Mouse (Mus musculus) CH12.LX (cell line): ENCODE results near the gene Mstn.

Source experiments
- CTCF ChIP-seq, 2 experiments: IDR thresholded peaks in 1 of 2; conservative IDR thresholded peaks in 1 of 2; 2 replicates each; pipeline ENCODE4 v1.5.1; 2011 to 2012; ENCODE audit warnings: low read depth in 2 of 2, low read length in 2 of 2, improper control_type of control experiment in 1 of 2, inconsistent platforms in 1 of 2, mild to moderate bottlenecking in 1 of 2, moderate library complexity in 1 of 2
- EP300 ChIP-seq: IDR thresholded peaks from 2 replicates; pipeline ENCODE4 v1.6.1; 2011; ENCODE audit warnings: low read length, improper control_type of control experiment
- MAX ChIP-seq: IDR thresholded peaks from 2 replicates; pipeline ENCODE4 v1.6.1; 2011; ENCODE audit warnings: low read length, improper control_type of control experiment
- POLR2A ChIP-seq: IDR thresholded peaks from 2 replicates; pipeline ENCODE4 v1.6.1; 2011; ENCODE audit warnings: low read depth, mild to moderate bottlenecking, improper control_type of control experiment, low read length
- RCOR1 ChIP-seq: conservative IDR thresholded peaks from 2 replicates; pipeline ENCODE4 v1.6.1; 2012; ENCODE audit warnings: low read depth, mild to moderate bottlenecking, inconsistent platforms, low read length, improper control_type of control experiment
- SMC3 ChIP-seq: IDR thresholded peaks from 2 replicates; pipeline ENCODE4 v1.6.1; 2011; ENCODE audit warnings: low read depth, low read length, improper control_type of control experiment
- TBP ChIP-seq: conservative IDR thresholded peaks from 2 replicates; pipeline ENCODE4 v1.6.1; 2011; ENCODE audit warnings: low read depth, low read length, improper control_type of control experiment
- UBTF ChIP-seq: IDR thresholded peaks from 2 replicates; pipeline ENCODE4 v1.6.1; 2012; ENCODE audit warnings: low read depth, mild to moderate bottlenecking, inconsistent platforms, low read length, improper control_type of control experiment, moderate library complexity
- USF1 ChIP-seq: IDR thresholded peaks from 2 replicates; pipeline ENCODE4 v1.6.1; 2014; ENCODE audit warnings: low read depth, mild to moderate bottlenecking, inconsistent platforms, low read length, improper control_type of control experiment
- ZMIZ1 ChIP-seq: IDR thresholded peaks from 2 replicates; pipeline ENCODE4 v1.6.1; 2012; ENCODE audit warnings: low read depth, mild to moderate bottlenecking, inconsistent platforms, low read length, improper control_type of control experiment
- ZNF384 ChIP-seq: IDR thresholded peaks from 2 replicates; pipeline ENCODE4 v1.6.1; 2012; ENCODE audit warnings: low read depth, low read length, improper control_type of control experiment, inconsistent platforms

GRCm38 (mm10) chr1:53085991-53086390 lies 24.6 kb downstream of the Mstn start:
- TF ChIP-seq CTCF (conservative IDR thresholded peaks at IDR 0.05 in 1 of 2, IDR thresholded peaks at IDR 0.05 in 1 of 2; ENCODE audit: low read depth in 2 of 2, low read length in 2 of 2): no peak
- TF ChIP-seq USF1: no peak
- no peak for TF ChIP-seq POLR2A
- no peak for TF ChIP-seq ZNF384
- no peak for TF ChIP-seq MAX
- TF ChIP-seq EP300: no peak
- no peak for TF ChIP-seq SMC3
- no peak for TF ChIP-seq RCOR1
- no peak for TF ChIP-seq TBP
- no peak for TF ChIP-seq UBTF
- TF ChIP-seq ZMIZ1: no peak
